Mouse (Mus musculus) lung, postnatal 10 days (tissue): ENCODE data around the gene Dusp12.

Experiments used
- DNase-seq: peaks from one replicate; pipeline ENCODE4 v3.0.0; 2021

Gene Dusp12

DNA sequence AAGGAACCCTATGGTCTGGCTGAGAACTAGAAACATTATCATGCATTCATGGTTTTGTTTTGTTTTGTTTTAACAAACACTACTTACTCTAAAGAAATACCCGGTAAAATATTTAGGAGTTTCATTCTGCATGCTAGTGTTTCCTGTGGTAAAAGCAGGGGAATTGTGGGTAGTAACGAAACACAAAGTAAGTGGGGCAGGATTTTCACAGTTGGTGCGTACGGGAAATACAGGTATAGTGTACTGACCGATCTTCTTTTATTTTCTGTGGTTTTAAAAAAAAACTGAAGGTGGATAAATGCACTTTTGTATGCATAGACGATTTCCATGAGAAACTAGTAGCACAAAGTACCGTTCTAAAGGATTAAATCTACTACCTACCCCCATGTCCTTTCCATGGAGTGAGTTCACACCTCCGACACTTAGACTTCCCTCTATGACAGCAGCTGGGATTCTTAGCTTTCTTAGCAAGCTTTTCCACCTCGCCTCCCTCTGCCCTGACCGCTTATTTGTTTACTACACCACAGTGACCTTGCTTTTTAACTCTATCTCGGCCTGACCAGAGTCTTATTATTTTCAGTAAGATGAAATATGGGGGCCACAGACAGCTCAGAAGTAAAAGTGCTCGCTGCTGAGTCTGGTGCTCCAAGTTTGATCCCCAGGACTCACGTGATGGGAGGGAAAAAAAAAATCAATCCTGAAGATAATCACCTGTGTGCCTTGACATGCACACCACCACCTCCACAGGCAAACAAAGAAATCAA, 23.5 kb downstream of the Dusp12 start:
- no peak for DNase-seq

DNA sequence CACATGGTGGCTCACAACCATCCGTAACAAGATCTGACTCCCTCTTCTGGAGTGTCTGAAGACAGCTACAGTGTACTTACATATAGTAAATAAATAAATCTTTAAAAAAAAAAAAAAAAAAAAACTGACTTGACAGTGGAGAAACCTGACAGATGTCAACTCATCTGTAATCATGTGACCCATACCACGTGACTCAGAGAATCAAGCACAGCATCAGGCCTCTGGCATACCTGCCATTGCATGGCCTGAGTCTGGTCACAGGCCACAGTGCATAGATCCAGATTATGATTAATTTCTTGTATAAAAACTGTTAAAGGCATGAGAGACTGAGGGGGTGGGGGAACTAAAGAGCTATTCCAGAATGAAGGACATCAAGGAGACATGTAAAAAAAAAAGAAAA, 26.5 kb downstream of the Dusp12 start:
- DNase-seq: no peak

DNA sequence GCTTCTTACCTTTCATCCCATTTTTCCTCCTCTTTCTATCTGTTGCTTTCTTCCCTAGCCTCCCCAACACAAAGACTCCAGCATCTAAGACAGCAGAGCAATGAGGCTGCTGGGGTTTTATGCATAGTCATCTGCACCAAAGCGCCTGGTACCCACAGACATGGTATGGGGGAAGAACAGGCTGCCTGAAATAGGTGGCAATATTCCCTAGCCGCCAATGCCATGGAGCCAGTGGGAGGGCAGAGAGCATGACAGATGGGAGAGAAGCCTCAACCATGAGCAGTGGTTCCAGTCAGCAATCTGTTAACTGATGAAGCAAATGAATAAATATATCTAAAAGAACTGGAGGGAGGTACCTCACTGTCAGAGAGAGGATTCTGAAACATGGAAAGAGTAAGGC, 28.0 kb downstream of the Dusp12 start:
- no peak for DNase-seq

DNA sequence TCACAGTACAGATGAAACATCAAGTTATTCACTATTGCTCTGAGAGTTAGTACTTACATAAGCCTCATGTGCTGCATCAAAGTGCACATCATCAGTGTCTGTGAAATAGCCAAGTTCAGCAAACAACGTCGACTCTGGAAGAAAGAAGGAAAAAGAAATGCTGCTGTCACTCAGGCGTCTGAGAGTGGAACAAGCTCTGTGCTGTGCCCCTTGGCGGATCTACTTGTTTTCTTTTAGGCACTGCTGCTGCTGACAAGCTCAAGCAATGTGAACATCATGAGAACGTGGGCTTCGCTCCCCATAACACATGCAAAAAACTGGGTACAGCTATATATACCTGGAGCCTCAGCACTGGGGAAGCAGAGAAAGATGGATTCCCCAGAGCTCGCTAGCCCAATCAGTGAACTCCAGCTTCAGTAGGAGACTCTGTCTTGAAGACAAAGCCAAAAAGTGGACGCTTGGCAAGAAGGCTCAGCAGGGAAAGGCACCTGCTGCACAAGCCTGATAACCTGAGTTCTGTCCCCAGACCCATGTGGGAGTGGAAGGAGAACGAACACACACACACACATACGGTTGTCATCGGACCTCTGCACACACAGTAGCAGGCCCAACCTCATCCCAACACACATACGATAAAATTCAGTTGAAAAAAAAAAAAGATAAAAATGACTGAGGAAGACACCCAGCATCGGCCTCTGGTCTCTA, 30.1 kb downstream of the Dusp12 start:
- DNase-seq: peak; percentile 60

DNA sequence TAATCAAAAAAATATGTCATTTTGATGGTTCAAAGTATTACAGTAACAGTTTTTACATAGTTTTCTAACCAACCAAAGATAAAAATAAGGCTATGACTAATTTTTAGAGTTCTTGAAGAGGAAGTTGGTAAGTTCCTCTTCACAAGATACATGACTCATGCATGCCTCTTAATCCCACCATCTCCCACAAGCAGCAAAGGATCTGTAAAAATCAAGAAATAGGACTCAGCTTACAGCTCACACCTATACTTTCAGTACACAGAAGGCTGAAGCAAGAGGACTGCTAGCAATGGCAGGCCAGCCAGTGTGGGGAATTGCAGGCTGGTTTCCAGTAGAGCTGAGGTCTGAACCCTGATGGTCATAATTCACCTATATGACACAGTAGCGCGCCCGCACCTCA, 31.7 kb downstream of the Dusp12 start:
- DNase-seq: no peak

DNA sequence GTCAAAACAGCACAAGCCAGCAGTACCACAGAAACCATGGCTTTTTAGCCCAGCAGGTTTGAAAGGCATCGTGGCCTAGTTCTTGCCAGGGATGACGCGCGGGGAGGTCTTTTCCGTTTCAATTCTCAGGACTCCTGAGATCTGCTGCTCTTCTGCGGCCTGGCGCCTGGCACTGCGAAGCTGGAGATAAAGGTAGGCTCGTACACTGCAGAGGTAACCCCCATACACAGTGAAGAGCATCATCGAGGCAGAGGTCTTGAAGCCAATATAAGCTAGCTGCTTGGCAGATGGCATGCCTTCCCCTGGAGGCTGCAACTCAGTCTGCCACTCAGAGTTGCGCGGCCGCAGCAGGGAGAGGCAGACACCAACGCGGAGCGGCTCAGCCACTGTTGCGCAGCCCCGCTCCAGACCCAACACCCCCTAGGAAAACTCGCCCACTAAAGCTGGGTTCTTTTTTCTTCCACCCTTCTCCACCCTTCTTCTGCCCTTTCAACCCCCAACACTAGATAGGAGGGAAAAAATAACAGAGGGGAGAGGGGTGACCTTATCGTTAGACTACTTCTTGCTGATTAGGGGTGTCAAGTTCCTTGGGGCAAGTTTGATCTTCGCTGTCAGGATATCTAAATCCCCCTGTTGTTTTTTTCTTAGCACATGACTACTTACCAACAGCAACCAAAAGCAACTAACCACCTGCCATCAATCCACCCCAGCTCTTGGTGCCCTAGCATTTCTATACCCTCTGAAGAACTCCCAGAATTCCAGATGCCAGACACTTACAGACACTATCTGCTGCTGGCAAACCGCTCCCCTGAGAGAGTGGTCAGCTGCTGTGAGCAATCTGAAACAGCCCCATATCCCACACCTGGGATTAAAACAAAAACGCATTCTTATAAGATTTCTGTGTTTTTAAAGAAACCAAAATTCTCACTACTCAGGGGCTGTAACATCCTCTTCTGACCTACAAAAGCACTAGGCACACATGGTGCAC, 34.4 kb downstream of the Dusp12 start:
- no peak for DNase-seq

DNA sequence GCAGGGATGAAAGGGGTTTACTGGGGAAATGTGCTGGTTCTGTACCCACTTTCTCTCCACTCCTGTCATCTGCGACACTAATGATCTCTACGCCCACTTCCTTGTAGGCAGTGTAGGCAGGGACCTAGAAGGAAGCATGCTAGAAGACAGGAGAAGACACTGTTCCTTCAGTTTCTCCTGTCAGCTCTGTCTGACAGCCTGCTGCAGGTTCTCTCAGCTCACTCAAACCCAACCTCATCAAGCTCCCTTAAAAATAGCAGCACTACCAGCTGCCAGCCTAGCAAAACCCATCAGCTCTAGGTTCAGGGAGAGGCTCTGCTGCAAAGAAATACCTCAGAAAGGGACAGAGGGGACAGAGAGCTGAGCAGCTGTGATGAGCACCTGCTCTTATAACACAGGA, 35.3 kb downstream of the Dusp12 start:
- DNase-seq: no peak

DNA sequence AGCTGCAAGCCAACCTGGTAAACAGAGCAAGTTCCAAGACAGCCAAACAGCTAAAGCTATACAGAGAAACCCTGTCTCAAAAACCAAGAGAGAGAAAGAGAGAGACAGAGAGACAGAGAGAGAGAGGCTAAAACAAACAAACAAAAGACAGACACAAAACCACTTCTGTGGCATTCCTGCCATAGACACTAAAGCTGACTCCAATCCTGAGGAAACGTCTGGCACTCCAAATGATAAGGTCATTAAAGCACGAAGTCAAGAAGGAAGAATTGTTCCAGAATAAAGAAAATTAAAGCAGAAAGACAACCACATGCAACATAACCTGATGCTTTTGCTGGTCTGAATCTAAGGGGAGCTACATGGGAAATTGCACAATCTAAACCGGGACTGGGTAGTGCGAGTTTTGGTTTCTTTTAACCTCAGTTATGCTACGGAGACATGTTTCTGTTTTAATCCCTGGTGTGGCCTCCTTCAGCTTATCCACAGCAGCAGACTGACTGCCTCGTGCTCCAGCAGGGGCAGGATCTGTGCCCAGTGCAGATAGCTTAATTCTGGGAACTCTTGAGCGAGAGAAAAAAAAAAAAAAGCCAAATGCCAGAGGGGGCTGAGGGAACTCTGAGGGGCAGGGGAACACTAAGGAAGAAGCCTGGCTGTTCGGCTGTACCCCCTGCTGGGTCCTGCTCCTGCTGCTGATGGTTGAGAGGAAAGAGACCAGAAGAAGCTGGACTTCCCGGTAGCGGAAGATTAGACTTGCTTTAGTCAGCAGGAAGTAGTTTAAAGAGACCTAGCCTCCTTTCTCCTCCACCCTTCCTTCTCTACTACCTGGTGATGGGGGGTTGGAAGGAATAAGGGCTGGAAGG, 39.7 kb downstream of the Dusp12 start:
- DNase-seq: no peak

DNA sequence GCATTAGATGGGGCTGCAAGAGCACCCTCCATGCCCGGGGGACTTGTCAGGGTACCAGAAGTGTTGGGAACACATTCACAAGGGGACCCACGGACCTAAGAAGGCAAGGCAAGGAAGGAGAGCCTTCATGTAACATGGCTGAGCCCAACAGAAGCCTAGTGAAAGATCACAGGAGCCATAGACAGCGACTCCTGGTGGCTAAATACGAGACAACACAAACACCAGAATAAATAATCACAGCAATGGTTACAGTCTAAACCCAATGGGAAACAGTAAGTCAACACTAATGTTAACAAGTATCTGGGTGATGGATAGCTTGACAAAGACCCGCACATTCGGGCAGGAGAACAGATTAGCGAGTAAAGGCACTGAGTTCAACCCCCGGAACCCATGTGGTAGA, 41.0 kb downstream of the Dusp12 start:
- DNase-seq: peak; percentile 29

DNA sequence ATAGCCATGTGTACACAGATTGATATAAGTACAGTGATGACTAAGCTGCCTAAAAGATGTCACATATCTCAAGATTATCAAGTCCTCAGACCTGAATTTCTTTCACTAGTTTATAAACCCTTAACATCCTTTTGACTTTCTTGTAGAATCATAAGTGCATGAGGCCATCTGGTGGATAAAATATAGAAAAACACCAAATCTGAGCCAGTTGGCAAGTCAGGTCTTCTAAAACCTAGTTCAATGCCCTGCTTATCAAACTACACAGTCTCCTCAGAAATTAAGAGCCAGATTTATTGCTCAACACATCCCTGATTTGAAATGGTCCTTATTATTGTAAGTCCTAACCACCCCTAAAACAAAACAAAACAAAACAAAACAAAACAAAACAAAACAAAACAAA, 45.7 kb downstream of the Dusp12 start:
- DNase-seq: peak; percentile 33

DNA sequence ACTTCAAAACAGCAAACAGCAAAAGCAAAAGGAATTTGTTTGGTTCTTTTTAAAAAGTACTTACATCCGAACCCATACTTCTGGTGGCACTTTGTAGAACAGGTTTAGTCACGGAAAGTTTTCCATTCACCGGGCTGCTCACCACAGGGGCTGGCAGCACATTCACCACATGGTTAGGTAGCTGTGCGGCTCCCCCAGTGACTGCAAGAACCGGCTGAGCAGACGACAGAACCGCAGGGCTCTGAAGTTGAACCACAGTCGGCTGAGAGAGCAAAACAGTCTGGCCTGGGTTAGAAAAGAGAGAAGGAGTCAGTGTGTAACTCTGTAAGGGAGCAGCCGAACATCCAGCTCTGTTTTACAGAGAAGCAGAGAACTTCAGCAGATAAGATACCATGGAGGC, 50.6 kb downstream of the Dusp12 start:
- DNase-seq: no peak

DNA sequence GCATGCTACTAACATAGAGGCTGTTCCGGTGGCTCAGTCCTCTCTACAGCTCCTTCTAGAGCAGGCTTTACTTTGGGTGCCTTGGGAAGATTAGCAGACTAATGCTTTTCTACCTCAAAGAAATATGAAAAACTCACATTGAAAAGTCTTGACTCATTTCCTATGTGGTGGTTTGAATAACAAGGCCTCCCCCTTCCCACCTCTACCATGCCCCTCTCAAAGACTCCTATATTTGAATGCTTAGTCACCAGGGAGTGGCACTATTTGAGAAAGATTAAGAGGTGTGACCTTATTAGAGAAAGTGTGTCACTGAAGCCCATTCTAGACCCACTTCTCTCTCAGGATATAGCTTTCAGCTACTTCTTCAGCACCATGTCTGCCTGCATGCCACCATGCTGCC, 55.6 kb downstream of the Dusp12 start:
- no peak for DNase-seq

DNA sequence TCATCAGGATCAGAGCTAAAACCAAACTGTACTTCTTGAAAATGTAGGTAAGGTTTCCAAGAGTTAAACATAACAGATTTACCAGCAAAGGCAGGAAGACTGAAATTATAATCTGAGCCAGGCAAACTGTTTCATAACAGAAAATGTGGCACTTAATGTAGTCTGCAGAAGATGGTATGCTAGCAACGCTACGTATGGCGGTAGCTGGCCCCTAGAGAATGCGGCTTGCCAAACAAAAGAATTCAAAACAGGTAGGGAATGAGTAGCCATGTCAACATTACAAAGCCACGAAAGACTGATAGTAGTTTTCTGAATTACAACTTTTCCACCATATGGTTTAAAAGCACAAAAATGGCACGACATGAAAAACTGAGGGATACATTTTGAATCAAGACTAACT, 56.0 kb downstream of the Dusp12 start:
- no peak for DNase-seq
